Mouse (Mus musculus) midbrain, postnatal 0 days (tissue): ENCODE data around the gene Acvr1b. TPM values are rescaled to one million over a fixed set of nuclear protein-coding genes. Genes with fewer than 3 reads are reported as not detected.

Experiments
- ATAC-seq: fragments of 200-750 bp; cut with Nextera tagmentation; 2 replicates; pipeline ENCODE4 v1.8.0; 2017; ENCODE audit warnings: moderate number of reproducible peaks, mild to moderate bottlenecking, moderate TSS enrichment, moderate library complexity; ENCODE audit not compliant: low FRiP score
- DNase-seq: peaks from one replicate; pipeline ENCODE4 v3.0.0-alpha.2; 2015; ENCODE audit warnings: low spot score
- H3K27ac ChIP-seq: fragments of 300-500 bp; sonication (generic); 2 replicates; pipeline ENCODE4 v1.5.1; 2014; ENCODE audit warnings: low read depth, mild to moderate bottlenecking, low read length, mixed read lengths
- H3K27me3 ChIP-seq: fragments of 300-500 bp; sonication (generic); 2 replicates; pipeline ENCODE4 v1.6.1; 2014; ENCODE audit warnings: low read length, control low read depth, mixed read lengths; ENCODE audit not compliant: insufficient read depth
- H3K36me3 ChIP-seq: fragments of 300-500 bp; sonication (generic); 2 replicates; pipeline ENCODE4 v1.6.1; 2014; ENCODE audit warnings: low read length, control low read depth, mixed read lengths; ENCODE audit not compliant: insufficient read depth
- H3K4me1 ChIP-seq: fragments of 300-500 bp; sonication (generic); 2 replicates; pipeline ENCODE4 v1.6.1; 2014; ENCODE audit warnings: mild to moderate bottlenecking, control low read depth, antibody characterized with exemption, low read length, mixed read lengths; ENCODE audit not compliant: insufficient read depth
- H3K4me2 ChIP-seq: fragments of 300-500 bp; sonication (generic); 2 replicates; pipeline ENCODE4 v1.6.1; 2014; ENCODE audit warnings: low read depth, mild to moderate bottlenecking, low read length, mixed read lengths; ENCODE audit not compliant: poor library complexity, severe bottlenecking
- H3K4me3 ChIP-seq: fragments of 300-500 bp; sonication (generic); 2 replicates; pipeline ENCODE4 v1.5.1; 2014; ENCODE audit warnings: low read depth, mild to moderate bottlenecking, low read length, moderate library complexity
- H3K9ac ChIP-seq: fragments of 300-500 bp; sonication (generic); replicated peaks from 2 replicates; pipeline ENCODE4 v1.6.1; 2014; ENCODE audit warnings: mild to moderate bottlenecking, low read length, moderate library complexity, mixed read lengths; ENCODE audit not compliant: poor library complexity, severe bottlenecking
- H3K9me3 ChIP-seq: fragments of 300-500 bp; sonication (generic); 2 replicates; pipeline ENCODE4 v1.6.1; 2016; ENCODE audit warnings: low read length, control low read depth
- CTCF ChIP-seq: IDR thresholded peaks from 2 replicates; pipeline ENCODE4 v1.5.1; 2016; ENCODE audit warnings: antibody characterized with exemption, mild to moderate bottlenecking
- WGBS: fragments of 180-500 bp; shearing (Covaris S2); extraction: QIAGEN DNeasy Blood & Tissue Kit; methylation state at CpG from one replicate; pipeline ENCODE4 v1.1.7; 2014; 5-methylcytosine and 5-hydroxymethylcytosine counted together
- polyA plus RNA-seq: library from polyadenylated mRNA; unstranded; fragments of >200 nt; fragmentation: Nextera tagmentation; extraction: Ambion mirVana; gene quantifications from 2 replicates; pipeline ENCODE4 v1.2.1, GENCODE M21; 2015
- total RNA-seq: library from RNA; depleted of rRNA; stranded (reverse); fragments of >200 nt; gene quantifications from 2 replicates; pipeline ENCODE4 v1.2.3, GENCODE M21; 2014

The Acvr1b gene
- total and polyA plus RNA-seq, 2 experiments from 2014 or later = 15.2 to 86.8 TPM

DNA sequence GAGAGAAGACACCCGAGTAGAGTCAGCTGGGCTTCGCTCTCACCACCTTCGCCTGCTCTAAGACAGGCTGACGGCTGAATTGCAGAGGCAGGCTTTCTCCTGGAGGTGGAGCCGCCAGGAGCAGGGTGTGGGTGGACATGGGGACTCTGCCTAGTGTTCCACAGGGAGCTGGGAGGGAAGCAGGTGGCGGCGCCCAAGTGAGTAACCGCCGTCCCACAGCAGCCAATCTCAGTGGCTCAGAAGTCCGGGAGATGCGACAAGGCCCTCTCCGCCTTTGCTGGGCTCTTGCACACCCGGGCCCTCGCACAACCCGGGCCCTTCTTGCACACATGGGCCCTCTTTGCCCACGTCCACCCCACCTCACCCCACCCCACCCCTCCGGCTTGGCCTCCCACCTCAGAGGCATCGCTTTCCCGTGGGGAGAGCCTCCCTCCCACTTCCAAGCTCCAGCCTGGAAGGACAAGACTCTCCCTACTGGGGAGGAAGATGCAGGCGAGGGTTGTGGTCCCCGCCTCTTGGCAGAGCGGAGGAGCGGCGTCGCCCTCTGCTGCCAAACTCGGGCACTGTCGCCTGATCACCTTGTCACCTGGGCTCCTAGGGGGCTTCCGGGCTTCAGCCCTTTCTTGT lies 65.1 kb downstream of the Acvr1b start:
- H3K27ac ChIP-seq = no peak overlapping the region
- H3K4me1 ChIP-seq = no peaks in the 10 kb centered on the region; the same call in 1 of the 2 replicates
- H3K36me3 ChIP-seq = no peaks in the 10 kb centered on the region
- H3K4me3 ChIP-seq = peak overlapping the region; percentile 21
- no peaks in the 10 kb centered on the region for H3K9me3 ChIP-seq
- TF ChIP-seq CTCF = peak; percentile 75
- H3K27me3 ChIP-seq = no peaks in the 10 kb centered on the region
- H3K9ac ChIP-seq = peak overlapping the region; percentile 29; the same call in 1 of the 2 replicates
- peak; percentile 48; the same call in 1 of the 2 replicates for ATAC-seq
- WGBS = 6% methylated on average over 28 of the region's 28 CpGs
- DNase-seq = peak; percentile 70
- H3K4me2 ChIP-seq = peak overlapping the region; percentile 37

DNA sequence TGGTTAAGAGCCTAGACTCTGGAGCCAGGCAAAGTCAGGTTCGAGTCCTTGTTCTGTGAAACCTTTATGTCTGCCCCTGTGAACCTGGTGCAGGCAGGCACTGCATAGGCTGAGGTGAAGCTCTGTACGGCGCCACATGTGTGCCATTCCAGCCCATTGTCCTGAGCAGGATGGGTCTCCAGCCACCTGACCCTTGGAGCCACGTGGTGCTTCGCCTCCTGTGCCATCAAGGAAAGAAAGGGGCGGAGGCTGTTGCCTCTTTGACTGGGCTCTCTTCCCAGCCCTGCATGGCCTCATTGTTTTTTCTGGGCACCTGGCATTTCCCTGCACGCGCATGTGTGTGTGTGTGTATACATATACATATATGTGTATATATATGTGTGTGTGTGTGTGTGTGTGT lies 66.0 kb downstream of the Acvr1b start:
- H3K4me1 ChIP-seq = no peaks in the 10 kb centered on the region; the same call in 1 of the 2 replicates
- no peak for TF ChIP-seq CTCF
- H3K9ac ChIP-seq = no peak overlapping the region
- no peaks in the 10 kb centered on the region for H3K36me3 ChIP-seq
- no peak overlapping the region for H3K4me3 ChIP-seq
- H3K27me3 ChIP-seq = no peaks in the 10 kb centered on the region
- H3K27ac ChIP-seq = no peak overlapping the region
- H3K4me2 ChIP-seq = no peak overlapping the region
- WGBS = 69% methylated on average over 8 of the region's 8 CpGs
- ATAC-seq = no peak
- no peak for DNase-seq
- H3K9me3 ChIP-seq = no peaks in the 10 kb centered on the region

DNA sequence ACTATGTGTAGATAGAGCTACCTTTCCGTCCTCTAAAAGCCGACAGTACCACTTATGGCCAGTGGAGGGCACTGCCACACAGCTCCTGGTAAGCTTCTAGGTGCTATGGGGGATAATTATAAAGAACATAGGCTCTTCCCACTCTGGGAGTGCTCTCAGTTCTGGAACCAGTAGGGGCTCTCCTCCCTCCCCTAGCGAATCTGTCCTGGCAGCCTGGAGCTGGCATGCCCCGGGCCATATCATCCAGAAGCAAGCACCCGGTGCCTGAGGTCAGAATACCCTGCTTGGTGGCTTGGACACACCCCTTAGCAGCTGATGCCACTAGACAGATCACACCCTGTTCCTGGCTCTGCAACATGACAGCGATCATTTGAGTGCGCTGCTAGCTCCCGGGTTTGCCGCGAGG lies 66.9 kb downstream of the Acvr1b start:
- H3K36me3 ChIP-seq = no peaks in the 10 kb centered on the region
- no peak overlapping the region for H3K9ac ChIP-seq

DNA sequence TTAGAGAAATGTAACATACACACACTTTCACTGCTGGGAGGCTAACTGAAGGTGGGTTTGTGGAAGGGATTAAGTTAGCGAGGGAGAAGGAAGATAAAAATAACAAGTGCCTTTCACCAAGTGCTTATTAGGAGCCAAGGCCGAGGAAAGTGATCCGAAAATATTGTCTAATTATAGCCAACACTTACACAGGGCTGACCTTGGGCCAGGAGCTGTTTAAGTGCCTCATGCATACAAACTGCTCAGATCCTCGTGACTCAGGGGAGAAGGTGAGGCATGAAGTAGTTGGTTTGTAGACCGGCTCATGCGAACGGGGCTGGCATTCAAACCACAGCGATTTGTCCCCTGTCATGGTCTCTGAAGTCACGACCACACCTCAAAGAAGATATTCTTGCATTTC lies 67.4 kb downstream of the Acvr1b start:
- 60% methylated on average over 9 of the region's 9 CpGs for WGBS
- TF ChIP-seq CTCF = no peak
- H3K9me3 ChIP-seq = no peaks in the 10 kb centered on the region
- no peaks in the 10 kb centered on the region for H3K36me3 ChIP-seq
- no peak overlapping the region for H3K27ac ChIP-seq
- no peaks in the 10 kb centered on the region for H3K27me3 ChIP-seq
- no peak for ATAC-seq
- DNase-seq = no peak
- H3K4me1 ChIP-seq = no peaks in the 10 kb centered on the region; the same call in 1 of the 2 replicates
- H3K4me2 ChIP-seq = peak overlapping the region; percentile 45
- no peak overlapping the region for H3K9ac ChIP-seq
- no peak overlapping the region; the same call in 1 of the 2 replicates for H3K4me3 ChIP-seq

More for the DNA sequence above, 66.9 kb downstream of the Acvr1b start:
- peak; percentile 91 for DNase-seq
- Histone ChIP-seq H3K4me1 (no peaks in the 10 kb centered on the region; the same call in 1 of the 2 replicates), H3K9me3 (no peaks in the 10 kb centered on the region), H3K27ac (no peak overlapping the region), H3K4me2 (peak overlapping the region; percentile 45), H3K4me3 (peak overlapping the region; percentile 22), H3K27me3 (no peaks in the 10 kb centered on the region)
- peak; percentile 70 for ATAC-seq
- peak; percentile 93 for TF ChIP-seq CTCF
- WGBS = 9% methylated on average over 10 of the region's 10 CpGs

DNA sequence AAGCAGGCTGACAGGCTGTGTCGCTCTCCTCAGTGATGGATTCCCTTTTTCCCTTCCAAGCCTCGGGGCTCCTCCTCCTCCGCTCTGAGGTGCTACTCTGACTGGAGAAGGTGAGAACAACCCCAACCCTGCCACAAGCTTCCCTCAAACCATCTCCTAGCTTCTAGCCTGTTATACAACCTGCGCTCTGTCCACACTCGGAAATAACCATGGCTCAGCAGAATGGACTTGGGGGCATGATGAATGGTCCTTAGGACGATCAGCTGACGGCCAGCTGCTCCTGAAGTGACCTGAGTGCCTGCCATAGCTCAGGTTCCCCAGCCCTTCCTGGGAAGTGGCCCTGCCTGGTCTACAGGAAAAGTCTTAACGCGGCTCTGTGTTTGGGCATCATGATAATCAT lies 68.0 kb downstream of the Acvr1b start:
- no peak overlapping the region for H3K4me2 ChIP-seq

DNA sequence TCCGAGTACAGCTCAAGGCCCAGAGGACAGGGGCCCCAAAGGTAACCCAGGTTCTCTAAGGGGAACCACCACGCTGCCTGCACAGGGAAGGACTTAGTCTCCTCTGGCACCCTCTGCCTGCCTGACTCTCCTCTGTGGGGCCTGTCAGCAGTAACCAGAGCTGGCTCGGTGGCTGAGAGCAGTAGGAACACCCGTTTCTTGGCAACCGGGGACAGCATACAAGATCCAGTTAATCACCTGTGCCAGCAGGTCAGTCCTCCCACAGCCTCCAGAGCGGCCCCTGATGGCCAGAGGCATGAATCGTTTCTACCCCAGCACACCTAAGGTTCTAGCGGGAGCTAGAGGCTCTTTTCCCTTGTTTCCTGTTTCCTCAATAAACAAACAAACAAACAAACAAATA lies 68.8 kb downstream of the Acvr1b start:
- Histone ChIP-seq H3K4me3 (no peak overlapping the region), H3K4me1 (no peaks in the 10 kb centered on the region; the same call in none of the 2 replicates), H3K9me3 (no peaks in the 10 kb centered on the region), H3K27ac (no peak overlapping the region), H3K27me3 (no peaks in the 10 kb centered on the region), H3K9ac (no peak overlapping the region), H3K36me3 (no peaks in the 10 kb centered on the region), H3K4me2 (no peak overlapping the region)
- WGBS = 20% methylated on average over 8 of the region's 8 CpGs
- ATAC-seq (no peak), DNase-seq (no peak)
- peak; percentile 15; the same call in 1 of the 2 replicates for TF ChIP-seq CTCF

More for the DNA sequence above, 68.0 kb downstream of the Acvr1b start:
- Histone ChIP-seq H3K9me3 (no peaks in the 10 kb centered on the region), H3K27me3 (no peaks in the 10 kb centered on the region), H3K4me1 (no peaks in the 10 kb centered on the region; the same call in 1 of the 2 replicates), H3K4me3 (no peak overlapping the region), H3K36me3 (no peaks in the 10 kb centered on the region), H3K27ac (no peak overlapping the region), H3K9ac (no peak overlapping the region)
- no peak for DNase-seq
- no peak for ATAC-seq
- TF ChIP-seq CTCF = no peak
- WGBS = 80% methylated on average over 9 of the region's 9 CpGs
